Mouse (Mus musculus): ENCODE data around the gene Coro2b.
A peak's percentile ranks its signal among the peaks of the same experiment; 100 is the strongest.

Coro2b gene

GRCm38 (mm10) chr9:62432261-62433060, 104.4 kb downstream of the Coro2b start:
- DNase-seq: no peak

- DNase-seq: no peak
These were observed 106.1 kb downstream of the Coro2b start for GRCm38 (mm10) chr9:62430741-62431140.

GRCm38 (mm10) chr9:62427010-62427409, 109.8 kb downstream of the Coro2b start:
- DNase-seq: no peak

GRCm38 (mm10) chr9:62426531-62426930, 110.3 kb downstream of the Coro2b start:
- DNase-seq: peak; percentile 20

- DNase-seq: peak; percentile 26
These were observed 110.8 kb downstream of the Coro2b start for GRCm38 (mm10) chr9:62426021-62426420.

GRCm38 (mm10) chr9:62425265-62425664, 111.6 kb downstream of the Coro2b start:
- DNase-seq: peak; percentile 21

GRCm38 (mm10) chr9:62423871-62424270, 113.0 kb downstream of the Coro2b start:
- no peak for DNase-seq

- peak; percentile 35 for DNase-seq
These were observed 113.9 kb downstream of the Coro2b start for GRCm38 (mm10) chr9:62422926-62423325.

- peak; percentile 53 for DNase-seq
These were observed 114.9 kb downstream of the Coro2b start for GRCm38 (mm10) chr9:62421911-62422310.

- DNase-seq: peak; percentile 87
These were observed 115.8 kb downstream of the Coro2b start for GRCm38 (mm10) chr9:62421027-62421426.

- DNase-seq: peak; percentile 67
These were observed 116.5 kb downstream of the Coro2b start for GRCm38 (mm10) chr9:62420261-62420917.

GRCm38 (mm10) chr9:62418742-62419141, 118.1 kb downstream of the Coro2b start:
- peak; percentile 46 for DNase-seq

GRCm38 (mm10) chr9:62407357-62408146, 129.3 kb downstream of the Coro2b start:
- no peak for DNase-seq

- DNase-seq: no peak
These were observed 130.3 kb downstream of the Coro2b start for GRCm38 (mm10) chr9:62406423-62407013.

- DNase-seq: no peak
These were observed 135.3 kb downstream of the Coro2b start for GRCm38 (mm10) chr9:62401589-62401988.

GRCm38 (mm10) chr9:62400531-62401170, 136.2 kb downstream of the Coro2b start:
- DNase-seq: no peak

GRCm38 (mm10) chr9:62394163-62394562, 142.7 kb downstream of the Coro2b start:
- DNase-seq: no peak

GRCm38 (mm10) chr9:62393531-62393930, 143.3 kb downstream of the Coro2b start:
- DNase-seq: no peak

GRCm38 (mm10) chr9:62389735-62390134, 147.1 kb downstream of the Coro2b start:
- no peak for DNase-seq

GRCm38 (mm10) chr9:62385727-62386518, 150.9 kb downstream of the Coro2b start:
- no peak for DNase-seq

GRCm38 (mm10) chr9:62385062-62385461, 151.8 kb downstream of the Coro2b start:
- no peak for DNase-seq
